Comparison of ENCODE assay signal across 21 mouse cellular contexts in the genomic region with DNA sequence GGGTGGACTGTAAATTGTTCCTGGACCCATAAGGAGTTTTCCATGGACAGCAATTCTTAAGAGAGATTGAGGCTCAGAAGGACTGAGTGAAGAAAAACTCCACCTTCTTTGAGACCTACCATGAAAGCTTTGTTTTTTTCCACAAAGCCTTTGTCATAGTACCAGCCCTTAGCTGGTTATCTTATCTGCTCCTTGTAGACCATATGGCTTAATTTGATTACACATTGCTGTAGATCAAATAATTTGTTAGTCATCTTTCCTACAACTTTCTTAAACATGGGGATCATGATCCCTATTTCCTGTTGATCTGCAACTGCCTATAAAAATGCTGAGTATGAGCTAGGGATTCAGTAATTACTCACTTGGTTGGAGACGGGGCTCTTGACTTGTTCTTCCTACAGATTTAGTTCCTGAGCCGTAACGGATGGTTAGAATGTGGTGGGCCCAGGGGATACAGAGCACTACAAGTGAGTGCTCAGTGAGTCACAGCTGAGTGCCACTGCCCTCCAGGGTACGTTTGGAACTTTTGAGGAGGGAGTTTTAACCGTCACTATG. TPM values are rescaled to one million over a fixed set of nuclear protein-coding genes. Genes with fewer than 3 reads are reported as not detected.
DNase-seq lines count a peak whose midpoint lies in the region; ATAC-seq lines count a peak whose summit lies in the region.
"Had no signal": no experiment of that assay in that cellular context is flagged by ENCODE, and none has a peak within 500 bp of the region (broad histone marks: within the 10 kb centered on the region; RNA-seq: fewer than 3 reads in every experiment).

No protein-coding gene starts in this region.

- peak overlapping the region; percentile 63 for H3K27ac ChIP-seq in kidney, embryonic 15.5 days

- 26% methylated on average over 5 of the region's 5 CpGs for WGBS in kidney, embryonic 15.5 days

- DNase-seq in kidney, postnatal 25 days = no peak
- DNase-seq in 3T3-L1 (ENCODE audit: low read depth, low spot score) (peak; percentile 61), MN1 (ENCODE audit: low spot score) (peak; percentile 17)
- DNase-seq in adrenal gland, postnatal 25 days = no peak
- no peak for DNase-seq in urinary bladder, adult 2 months (ENCODE audit: low spot score)
- no peak for DNase-seq in adrenal gland, postnatal 36 days
- DNase-seq: cerebellum, adult 18-20 months; gastrocnemius, postnatal 10 days; kidney, adult 18-20 months; lung, embryonic 14.5 days; spleen, adult 18-20 months had no signal

- no peaks in the 10 kb centered on the region for H3K27me3 ChIP-seq in kidney, embryonic 15.5 days
- H3K27me3 ChIP-seq: Patski had no signal

- no peaks in the 10 kb centered on the region for H3K9me3 ChIP-seq in kidney, embryonic 15.5 days (replicated peaks)

- H3K4me2 ChIP-seq in kidney, embryonic 15.5 days = no peak overlapping the region
- H3K4me2 ChIP-seq: lung, embryonic 14.5 days; midbrain, embryonic 11.5 days had no signal

- H3K4me3 ChIP-seq in kidney, embryonic 15.5 days (replicated peaks) = no peak overlapping the region

- peaks cover 34% of the 10 kb centered on the region for H3K4me1 ChIP-seq in kidney, embryonic 15.5 days

- H3K36me3 ChIP-seq in kidney, embryonic 15.5 days = peaks cover 11% of the 10 kb centered on the region

- no peak; the same call in 1 of the 2 replicates for ATAC-seq in kidney, embryonic 15.5 days (replicated peaks; ENCODE audit: low FRiP score)
- 0 out of 2 replicates have a peak, but pooled peaks have one; percentile 23 for ATAC-seq in megakaryocyte-erythroid progenitor cell, adult 5-6 weeks (replicated peaks; ENCODE audit: low FRiP score, low TSS enrichment, poor library complexity, severe bottlenecking)
- ATAC-seq: forebrain, embryonic 16.5 days; Patski had no signal

- no peak overlapping the region for H3K9ac ChIP-seq in kidney, embryonic 15.5 days
- H3K9ac ChIP-seq: lung, embryonic 14.5 days had no signal

RNA-seq across cellular contexts. Expression of a gene that starts 9.7 kb away (rescaled TPM):
- 14.8 and 15.8 TPM in 2 replicates for polyA plus RNA-seq in kidney, embryonic 15.5 days (2015; fragmentation: Nextera tagmentation; extraction: Ambion mirVana)
- total RNA-seq in megakaryocyte-erythroid progenitor cell, adult 5-6 weeks (2014; fragmentation: Nextera tagmentation) = 44.7 and 61.0 TPM in 2 replicates
- total RNA-seq in megakaryocyte-erythroid progenitor cell, adult 5-6 weeks (2017) = 18.2 and 19.8 TPM in 2 replicates
- 45.7 and 58.9 TPM in 2 replicates for total RNA-seq in adrenal gland, postnatal 25 days (2021)
- polyA plus RNA-seq in urinary bladder, adult 2 months (2012; rRNA removed) = 87.2 and 89.1 TPM in 2 replicates
- 10 to 100 TPM; 39.2 to 42.6 TPM for total RNA-seq in adrenal gland, postnatal 36 days (2021)

RNA-seq across cellular contexts. Expression of a gene that starts 32.6 kb away (rescaled TPM):
- 6.5 and 8.2 TPM in 2 replicates for polyA plus RNA-seq in kidney, embryonic 15.5 days (2015; fragmentation: Nextera tagmentation; extraction: Ambion mirVana)
- total RNA-seq in megakaryocyte-erythroid progenitor cell, adult 5-6 weeks (2014; fragmentation: Nextera tagmentation) = not detected in 2 replicates
- total RNA-seq in megakaryocyte-erythroid progenitor cell, adult 5-6 weeks (2017) = 0.47 TPM in 1 of 2 replicates, not detected in the other
- 8.7 and 14.5 TPM in 2 replicates for total RNA-seq in adrenal gland, postnatal 25 days (2021)
- 33.6 and 38.7 TPM in 2 replicates for polyA plus RNA-seq in urinary bladder, adult 2 months (2012; rRNA removed)
- 1 to 10 TPM; 8.1 to 8.6 TPM for total RNA-seq in adrenal gland, postnatal 36 days (2021)

RNA-seq across cellular contexts. Expression of a gene that starts 39.7 kb away (rescaled TPM):
- polyA plus RNA-seq in kidney, embryonic 15.5 days (2015; fragmentation: Nextera tagmentation; extraction: Ambion mirVana) = not detected in 2 replicates
- total RNA-seq in megakaryocyte-erythroid progenitor cell, adult 5-6 weeks (2014; fragmentation: Nextera tagmentation) = not detected in 2 replicates
- total RNA-seq in megakaryocyte-erythroid progenitor cell, adult 5-6 weeks (2017) = not detected in 2 replicates
- total RNA-seq in adrenal gland, postnatal 25 days (2021) = not detected in 2 replicates
- not detected in 2 replicates for polyA plus RNA-seq in urinary bladder, adult 2 months (2012; rRNA removed)
- not detected for total RNA-seq in adrenal gland, postnatal 36 days (2021)
- total RNA-seq: gastrocnemius, postnatal 10 days; layer of hippocampus, adult 18-20 months; left cerebral cortex, postnatal 14 days had no signal
- polyA plus RNA-seq: forebrain, embryonic 16.5 days; heart, embryonic 14.5 days; hindbrain, embryonic 11.5 days; lung, embryonic 14.5 days; midbrain, embryonic 11.5 days; neural tube, embryonic 11.5 days; Patski had no signal

RNA-seq across cellular contexts. Expression of a gene that starts 43.2 kb away (rescaled TPM):
- polyA plus RNA-seq in kidney, embryonic 15.5 days (2015; fragmentation: Nextera tagmentation; extraction: Ambion mirVana) = not detected in 2 replicates
- total RNA-seq in megakaryocyte-erythroid progenitor cell, adult 5-6 weeks (2014; fragmentation: Nextera tagmentation) = not detected in 2 replicates
- not detected in 2 replicates for total RNA-seq in megakaryocyte-erythroid progenitor cell, adult 5-6 weeks (2017)
- not detected in 2 replicates for total RNA-seq in adrenal gland, postnatal 25 days (2021)
- not detected in 2 replicates for polyA plus RNA-seq in urinary bladder, adult 2 months (2012; rRNA removed)
- total RNA-seq in adrenal gland, postnatal 36 days (2021) = not detected
- total RNA-seq: gastrocnemius, postnatal 10 days had no signal
- polyA plus RNA-seq: forebrain, embryonic 16.5 days; heart, embryonic 14.5 days; hindbrain, embryonic 11.5 days; lung, embryonic 14.5 days; midbrain, embryonic 11.5 days; neural tube, embryonic 11.5 days; Patski had no signal

RNA-seq across cellular contexts. Expression of a gene that starts 46.6 kb away (rescaled TPM):
- 0.27 TPM in 1 of 2 replicates, not detected in the other for polyA plus RNA-seq in kidney, embryonic 15.5 days (2015; fragmentation: Nextera tagmentation; extraction: Ambion mirVana)
- total RNA-seq in megakaryocyte-erythroid progenitor cell, adult 5-6 weeks (2014; fragmentation: Nextera tagmentation) = 3.0 TPM in 1 of 2 replicates, not detected in the other
- total RNA-seq in megakaryocyte-erythroid progenitor cell, adult 5-6 weeks (2017) = not detected in 2 replicates
- not detected in 2 replicates for total RNA-seq in adrenal gland, postnatal 25 days (2021)
- polyA plus RNA-seq in urinary bladder, adult 2 months (2012; rRNA removed) = 0.40 and 0.44 TPM in 2 replicates
- total RNA-seq in adrenal gland, postnatal 36 days (2021) = not detected
- total RNA-seq: layer of hippocampus, adult 18-20 months; left cerebral cortex, postnatal 14 days had no signal
- polyA plus RNA-seq: heart, embryonic 14.5 days; hindbrain, embryonic 11.5 days; lung, embryonic 14.5 days; midbrain, embryonic 11.5 days; neural tube, embryonic 11.5 days; Patski had no signal

Comparison
In these comparisons a context has a peak if more than half of its experiments do, and no peak if none do; other contexts are left out.
1. DNase-seq: peak in 3T3-L1 (single experiment) and MN1 (single experiment); none in kidney, postnatal 25 days (0 of 2), adrenal gland, postnatal 25 days (single experiment), urinary bladder, adult 2 months (single experiment) and adrenal gland, postnatal 36 days (0 of 2).